In the genomic region with DNA sequence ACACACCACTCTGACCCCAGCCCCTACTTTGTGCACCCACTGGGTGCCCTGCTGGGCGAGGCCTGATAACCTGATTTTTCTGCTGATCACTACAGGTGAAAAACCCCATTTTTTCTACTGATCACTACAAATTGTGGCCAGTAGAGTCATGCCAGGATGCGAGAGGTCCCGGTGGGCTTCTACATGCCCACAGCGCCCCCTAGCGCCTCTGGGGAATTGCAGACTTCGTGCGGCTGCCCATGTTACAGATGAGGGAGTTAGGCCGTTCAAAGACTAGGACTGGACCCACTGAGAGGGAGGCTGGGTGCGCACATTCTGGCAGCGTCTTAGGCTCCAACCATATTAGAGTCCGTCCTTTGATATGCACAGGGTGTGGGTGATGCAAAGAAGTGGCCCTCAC, we compare ENCODE assay signal across 9 mouse cellular contexts. TPM values are rescaled to one million over a fixed set of nuclear protein-coding genes. Genes with fewer than 3 reads are reported as not detected.
A peak's percentile ranks its signal among the peaks of the same experiment; 100 is the strongest.
DNase-seq lines count a peak whose midpoint lies in the region; ATAC-seq and TF ChIP-seq lines count a peak whose summit lies in the region.
"Had no signal": no experiment of that assay in that cellular context is flagged by ENCODE, and none has a peak within 500 bp of the region (broad histone marks: within the 10 kb centered on the region; RNA-seq: fewer than 3 reads in every experiment).

No protein-coding gene starts in this region.

- H3K36me3 ChIP-seq in hindbrain, embryonic 11.5 days (ENCODE audit: control insufficient read depth, insufficient read depth, low read length), result no peaks in the 10 kb centered on the region
- no peaks in the 10 kb centered on the region for H3K36me3 ChIP-seq in lung, embryonic 15.5 days
- no peaks in the 10 kb centered on the region for H3K36me3 ChIP-seq in small intestine, adult 2 months (ENCODE audit: control insufficient read depth, insufficient read depth, low read length)

- no peak overlapping the region for H3K9ac ChIP-seq in hindbrain, embryonic 11.5 days (ENCODE audit: low read depth, low read length)
- H3K9ac ChIP-seq in lung, embryonic 15.5 days, result no peak overlapping the region

- no peak overlapping the region for H3K4me2 ChIP-seq in hindbrain, embryonic 11.5 days (replicated peaks; ENCODE audit: low read depth, low read length)
- peak overlapping the region; percentile 48 for H3K4me2 ChIP-seq in lung, embryonic 15.5 days

- H3K27ac ChIP-seq in hindbrain, embryonic 11.5 days (ENCODE audit: low read depth, low read length), result no peak overlapping the region
- peak overlapping the region; percentile 37 for H3K27ac ChIP-seq in lung, embryonic 15.5 days
- no peak overlapping the region for H3K27ac ChIP-seq in small intestine, adult 2 months (ENCODE audit: insufficient read depth, low read depth, low read length)

- H3K4me3 ChIP-seq in hindbrain, embryonic 11.5 days (ENCODE audit: low read depth, low read length), result no peak overlapping the region
- 0 out of 2 replicates have a peak overlapping the region, but pooled peaks have one; percentile 9 for H3K4me3 ChIP-seq in lung, embryonic 15.5 days
- H3K4me3 ChIP-seq in small intestine, adult 2 months (ENCODE audit: low read depth, low read length), result peak overlapping the region; percentile 30

- no peak for TF ChIP-seq POLR2A in small intestine, adult 2 months (IDR thresholded peaks at IDR 0.05; ENCODE audit: low read depth, low read length)

- DNase-seq in layer of hippocampus, postnatal 10 days (ENCODE audit: low spot score in 2 of 2), result peak; percentile 68
- no peak for DNase-seq in layer of hippocampus, adult 11-12 months (ENCODE audit: low spot score)
- peak; percentile 32 for DNase-seq in NIH3T3 (ENCODE audit: low read depth)
- peak; percentile 85 for DNase-seq in embryo, embryonic 10 days (ENCODE audit: low spot score)
- peak; percentile 75 for DNase-seq in hindbrain, embryonic 11.5 days (ENCODE audit: low spot score)
- DNase-seq in adipocyte (ENCODE audit: low spot score), result no peak

- no peaks in the 10 kb centered on the region for H3K4me1 ChIP-seq in hindbrain, embryonic 11.5 days (replicated peaks; ENCODE audit: control insufficient read depth, insufficient read depth, low read length)
- H3K4me1 ChIP-seq in lung, embryonic 15.5 days, result peaks cover 19% of the 10 kb centered on the region
- H3K4me1 ChIP-seq in small intestine, adult 2 months (ENCODE audit: control insufficient read depth, insufficient read depth, insufficient read length, low read length), result peaks cover 7% of the 10 kb centered on the region; the same call in 1 of the 2 replicates

- H3K27me3 ChIP-seq in hindbrain, embryonic 11.5 days (ENCODE audit: control insufficient read depth, insufficient read depth, low read length), result no peaks in the 10 kb centered on the region
- H3K27me3 ChIP-seq in lung, embryonic 15.5 days, result no peaks in the 10 kb centered on the region
- H3K27me3 ChIP-seq in small intestine, adult 2 months (ENCODE audit: control insufficient read depth, insufficient read depth, low read length), result no peaks in the 10 kb centered on the region

- no peak for ATAC-seq in hindbrain, embryonic 11.5 days (ENCODE audit: low FRiP score)
- no peak for ATAC-seq in lung, embryonic 15.5 days (ENCODE audit: borderline replicate concordance, extremely low read depth, low FRiP score, low TSS enrichment)

- WGBS in hindbrain, embryonic 11.5 days, result 24% methylated on average over 11 of the region's 11 CpGs
- 29% methylated on average over 11 of the region's 11 CpGs for WGBS in lung, embryonic 15.5 days
- WGBS in small intestine, adult 2 months, result 36% methylated on average over 11 of the region's 11 CpGs

- H3K9me3 ChIP-seq in hindbrain, embryonic 11.5 days (ENCODE audit: control insufficient read depth, low read length), result no peaks in the 10 kb centered on the region
- no peaks in the 10 kb centered on the region for H3K9me3 ChIP-seq in lung, embryonic 15.5 days

- TF ChIP-seq CTCF in small intestine, adult 2 months (IDR thresholded peaks at IDR 0.05; ENCODE audit: extremely low read depth, insufficient read length, insufficient replicate concordance, low read depth, low read length), result peak; percentile 56; the same call in 1 of the 2 replicates

RNA-seq across cellular contexts. Expression of gene Myl10, which starts 21.9 kb away (rescaled TPM):
- total RNA-seq in layer of hippocampus, postnatal 10 days (2021), result not detected
- not detected in 2 replicates for polyA plus RNA-seq in hindbrain, embryonic 11.5 days (2014; fragmentation: Nextera tagmentation; extraction: Ambion mirVana)
- 1.3 TPM in 1 of 2 replicates, not detected in the other for polyA plus RNA-seq in lung, embryonic 15.5 days (2015; fragmentation: Nextera tagmentation; extraction: Ambion mirVana)
- polyA plus RNA-seq in small intestine, adult 2 months (2012; rRNA removed), result not detected in 2 replicates
- polyA plus RNA-seq: frontal cortex, adult 2 months had no signal

Comparison
In these comparisons a context has a peak if more than half of its experiments do, and no peak if none do; other contexts are left out.
1. DNase-seq: peak in layer of hippocampus, postnatal 10 days (2 of 2), NIH3T3 (single experiment), embryo, embryonic 10 days (single experiment) and hindbrain, embryonic 11.5 days (single experiment); none in layer of hippocampus, adult 11-12 months (single experiment) and adipocyte (single experiment).